ENCODE assay signal across 23 mouse cellular contexts in the genomic region with DNA sequence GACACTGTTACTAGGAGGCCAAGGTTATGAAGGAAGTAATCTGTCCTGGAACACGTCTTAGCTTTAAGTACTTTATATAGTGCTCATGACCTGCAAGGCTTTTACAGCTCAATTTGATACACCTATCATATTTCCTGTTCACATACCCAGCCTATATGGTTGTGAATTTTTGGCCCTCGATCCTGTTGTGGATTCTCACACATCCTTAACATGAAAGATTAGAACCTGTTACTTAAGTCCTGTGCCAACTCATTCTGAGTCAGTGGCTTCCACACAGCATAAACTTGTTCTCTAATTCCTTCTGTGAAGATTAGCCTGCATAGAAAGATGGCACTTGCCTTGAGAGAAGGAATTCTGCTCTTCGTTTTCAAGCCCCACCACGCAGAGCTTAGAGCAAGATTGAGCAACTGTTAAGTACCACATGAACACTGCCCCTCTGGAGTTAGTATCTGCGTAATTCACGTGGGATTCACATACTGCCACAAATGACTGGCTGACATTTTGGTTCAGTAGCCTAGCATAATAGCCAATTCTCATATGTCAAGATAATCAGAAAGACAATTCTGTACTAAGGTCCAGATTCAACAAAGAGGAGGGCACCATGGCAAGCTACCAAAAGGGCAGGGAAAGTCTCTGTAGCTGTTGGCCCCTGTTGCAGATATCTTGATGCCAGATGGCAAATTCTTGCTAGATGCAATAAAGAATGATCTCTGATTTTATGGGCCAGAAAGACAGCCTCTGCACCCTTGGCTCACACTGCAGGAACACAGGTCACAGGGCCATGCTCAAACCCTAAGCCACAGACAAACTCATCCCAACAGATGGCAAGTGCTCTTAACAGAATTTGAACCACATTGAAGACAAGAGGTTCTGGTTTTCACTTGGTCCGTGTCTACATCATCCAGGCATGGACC.
A peak's percentile ranks its signal among the peaks of the same experiment; 100 is the strongest.
DNase-seq lines count a peak whose midpoint lies in the region; ATAC-seq and TF ChIP-seq lines count a peak whose summit lies in the region.
"Had no signal": no experiment of that assay in that cellular context is flagged by ENCODE, and none has a peak within 500 bp of the region (broad histone marks: within the 10 kb centered on the region; RNA-seq: fewer than 3 reads in every experiment).

No protein-coding gene starts in this region.

- no peak overlapping the region for H3K4me3 ChIP-seq in kidney, embryonic 14.5 days (ENCODE audit: low read length)
- no peak overlapping the region for H3K4me3 ChIP-seq in C2C12 (ENCODE audit: insufficient read depth, poor library complexity, severe bottlenecking)
- H3K4me3 ChIP-seq: embryonic facial prominence, embryonic 15.5 days; forebrain, embryonic 10.5 days; heart, embryonic 15.5 days; liver, embryonic 12.5 days; midbrain, embryonic 12.5 days had no signal

- no peak for DNase-seq in kidney, adult 8-10 months
- DNase-seq in 3T3-L1 (ENCODE audit: low read depth, low spot score), result peak; percentile 33
- DNase-seq in gonadal fat pad, adult 2 months (ENCODE audit: low read depth), result peak; percentile 45
- DNase-seq in thymus, postnatal 36 days, result no peak
- no peak for DNase-seq in cerebellum, adult 9-11 months
- DNase-seq in gastrocnemius, postnatal 4 days (ENCODE audit: low spot score in 2 of 2), result no peak
- DNase-seq: adrenal gland, postnatal 36 days; cerebellum, adult 2 months; heart, postnatal 4 days; kidney, postnatal 10 days; lung, embryonic 14.5 days; lung, postnatal 4 days; spleen, adult 18-20 months; thymus, postnatal 4 days had no signal

- no peaks in the 10 kb centered on the region for H3K36me3 ChIP-seq in kidney, embryonic 14.5 days (ENCODE audit: control insufficient read depth, insufficient read depth, low read length)
- H3K36me3 ChIP-seq in C2C12 (ENCODE audit: control insufficient read depth, insufficient read depth), result no peaks in the 10 kb centered on the region
- H3K36me3 ChIP-seq: embryonic facial prominence, embryonic 15.5 days; forebrain, embryonic 10.5 days; heart, embryonic 15.5 days; liver, embryonic 12.5 days; midbrain, embryonic 12.5 days had no signal

- no peaks in the 10 kb centered on the region for H3K79me2 ChIP-seq in C2C12 (ENCODE audit: control insufficient read depth, insufficient read depth)

- no peak overlapping the region for H3ac ChIP-seq in C2C12 (ENCODE audit: control insufficient read depth, insufficient read length, low read depth)

- no peaks in the 10 kb centered on the region for H3K79me3 ChIP-seq in C2C12 (ENCODE audit: low read depth)

- no peak overlapping the region for H3K4me2 ChIP-seq in kidney, embryonic 14.5 days (replicated peaks; ENCODE audit: low read depth, low read length)
- H3K4me2 ChIP-seq: embryonic facial prominence, embryonic 15.5 days; heart, embryonic 15.5 days; liver, embryonic 12.5 days; lung, embryonic 14.5 days; midbrain, embryonic 12.5 days had no signal

- no peaks in the 10 kb centered on the region for H3K27me3 ChIP-seq in kidney, embryonic 14.5 days (ENCODE audit: control insufficient read depth, insufficient read depth, low read length)
- H3K27me3 ChIP-seq in C2C12 (ENCODE audit: control insufficient read depth, insufficient read depth, insufficient read length), result no peaks in the 10 kb centered on the region
- H3K27me3 ChIP-seq: embryonic facial prominence, embryonic 15.5 days; heart, embryonic 15.5 days; liver, embryonic 12.5 days; midbrain, embryonic 12.5 days had no signal

- WGBS in kidney, embryonic 14.5 days, result 60% methylated on average over 7 of the region's 7 CpGs

- no peak overlapping the region for H3K9ac ChIP-seq in kidney, embryonic 14.5 days (ENCODE audit: low read depth, low read length)
- H3K9ac ChIP-seq: embryonic facial prominence, embryonic 15.5 days; heart, embryonic 15.5 days; liver, embryonic 12.5 days; lung, embryonic 14.5 days; midbrain, embryonic 12.5 days had no signal

- ATAC-seq in kidney, embryonic 14.5 days (ENCODE audit: low FRiP score, low TSS enrichment), result peak; percentile 61; the same call in 1 of the 2 replicates
- ATAC-seq: CD4-positive, CD25-positive, alpha-beta regulatory T cell, adult 4 months; hindbrain, embryonic 16.5 days; liver, embryonic 12.5 days had no signal

- H3K9me3 ChIP-seq in kidney, embryonic 14.5 days (ENCODE audit: control insufficient read depth, low read length), result no peaks in the 10 kb centered on the region
- H3K9me3 ChIP-seq: embryonic facial prominence, embryonic 15.5 days; forebrain, embryonic 10.5 days; heart, embryonic 15.5 days; liver, embryonic 12.5 days; midbrain, embryonic 12.5 days had no signal

- peak overlapping the region; percentile 1; the same call in 1 of the 2 replicates for H3K27ac ChIP-seq in kidney, embryonic 14.5 days (ENCODE audit: low read depth, low read length)
- H3K27ac ChIP-seq: embryonic facial prominence, embryonic 15.5 days; forebrain, embryonic 10.5 days; heart, embryonic 15.5 days; liver, embryonic 12.5 days; midbrain, embryonic 12.5 days had no signal

- peaks cover 3% of the 10 kb centered on the region; the same call in 1 of the 2 replicates for H3K4me1 ChIP-seq in kidney, embryonic 14.5 days (ENCODE audit: control insufficient read depth, insufficient read depth, low read length)
- H3K4me1 ChIP-seq: embryonic facial prominence, embryonic 15.5 days; heart, embryonic 15.5 days; midbrain, embryonic 12.5 days had no signal

- TF ChIP-seq CTCF in C2C12 (IDR thresholded peaks at IDR 0.05; ENCODE audit: control insufficient read depth, insufficient read depth, insufficient read length), result no peak

TF ChIP-seq in C2C12, 6 proteins besides CTCF, POLR2A, EP300 and RAD21:
- TF ChIP-seq FOSL1 (IDR thresholded peaks at IDR 0.05; ENCODE audit: insufficient read depth, low read length, poor library complexity, severe bottlenecking) (peak; percentile 31), USF1 (IDR thresholded peaks at IDR 0.05; ENCODE audit: low read depth) (no peak)

Comparison
In these comparisons a context has a peak if more than half of its experiments do, and no peak if none do; other contexts are left out.
1. DNase-seq: peak in 3T3-L1 (single experiment) and gonadal fat pad, adult 2 months (single experiment); none in kidney, adult 8-10 months (0 of 2), thymus, postnatal 36 days (0 of 2), cerebellum, adult 9-11 months (single experiment) and gastrocnemius, postnatal 4 days (0 of 2).